Mouse (Mus musculus) thymus, adult 2 months (tissue): ENCODE measurements around the gene Chmp6.

Experiments
- CTCF ChIP-seq: fragments of 200-500 bp; IDR thresholded peaks from 2 replicates; pipeline ENCODE4 v1.5.1; 2012; ENCODE audit warnings: mild to moderate bottlenecking, control low read depth, low read length, moderate library complexity, borderline replicate concordance; ENCODE audit not compliant: control insufficient read depth, poor library complexity, insufficient read depth; ENCODE audit errors: extremely low read depth
- POLR2A ChIP-seq: fragments of 200-500 bp; IDR thresholded peaks from 2 replicates; pipeline ENCODE4 v1.6.1; 2012; ENCODE audit warnings: mild to moderate bottlenecking, low read length, control low read depth, moderate library complexity; ENCODE audit not compliant: control insufficient read depth, poor library complexity, insufficient read depth; ENCODE audit errors: extremely low read depth

DNA sequence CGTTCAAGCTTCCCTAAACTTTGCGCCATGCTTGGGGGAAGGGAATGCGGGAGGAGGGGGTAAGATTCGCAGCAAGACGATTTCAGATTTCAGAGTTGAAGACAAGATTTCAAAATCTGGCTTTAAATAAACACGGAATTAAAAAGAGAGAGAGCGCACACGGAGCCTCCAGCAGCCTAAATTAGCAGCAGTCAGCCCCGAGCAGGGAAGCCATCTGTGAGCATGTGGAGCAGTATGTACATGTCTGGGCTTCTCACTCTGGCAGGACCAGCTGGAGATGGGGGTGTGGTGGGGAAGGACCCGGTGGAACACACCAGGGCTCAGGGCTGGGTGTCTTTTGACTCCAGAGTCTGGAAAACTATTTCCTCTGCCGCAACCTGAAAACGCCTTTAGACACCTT lies 24.0 kb downstream of the Chmp6 start:
- TF ChIP-seq CTCF: no peak
- no peak for TF ChIP-seq POLR2A
